Mouse (Mus musculus) megakaryocyte, embryonic 14.5 days (primary cell): ENCODE measurements around the gene Slc5a10.
"Not testable (repeated sequence)": the region's sequence is repeated elsewhere in the genome, so short reads cannot be mapped to it uniquely, and the experiment has no call there.

Experiments
- FLI1 ChIP-seq: IDR thresholded peaks from 2 replicates; pipeline ENCODE4 v1.6.1; 2012; ENCODE audit warnings: low read length, inconsistent platforms, mixed read lengths
- GATA1 ChIP-seq: IDR thresholded peaks from 3 replicates; pipeline ENCODE4 v1.6.1; 2012; ENCODE audit warnings: mixed read lengths, low read length, inconsistent platforms, borderline replicate concordance

- TF ChIP-seq GATA1, FLI1: not testable (repeated sequence)
Measured at GRCm38 (mm10) chr11:61636309-61636708, 84.3 kb downstream of the Slc5a10 start.
